Mouse (Mus musculus) CH12.LX (cell line): Measurements from ENCODE around the gene Plin3. TPM values are rescaled to one million over a fixed set of nuclear protein-coding genes. Genes with fewer than 3 reads are reported as not detected.

Experiments
- DNase-seq: peaks from one replicate; pipeline ENCODE4 v3.0.0-alpha.2; 2013; ENCODE audit errors: extremely low read depth
- H3K27ac ChIP-seq: 2 replicates; pipeline ENCODE4 v1.5.1; 2012; ENCODE audit warnings: low read depth, mild to moderate bottlenecking, control low read depth, moderate library complexity; ENCODE audit not compliant: insufficient read depth
- H3K27me3 ChIP-seq: replicated peaks from 2 replicates; pipeline ENCODE3; 2012; ENCODE audit warnings: inconsistent platforms
- H3K36me3 ChIP-seq, 2 experiments: replicated peaks in 1 of 2; 2 replicates each; pipeline versions ENCODE3 to v1.6.1; 2012; ENCODE audit warnings: inconsistent platforms in 1 of 2, low read length in 1 of 2, mild to moderate bottlenecking in 1 of 2, mixed read lengths in 1 of 2, moderate library complexity in 1 of 2; ENCODE audit not compliant: control insufficient read depth in 1 of 2, insufficient read depth in 1 of 2
- H3K4me1 ChIP-seq, 2 experiments: 2 replicates each; pipeline ENCODE4 v1.6.1; 2012; ENCODE audit warnings: inconsistent platforms in 1 of 2, moderate library complexity in 1 of 2; ENCODE audit not compliant: insufficient read depth in 2 of 2, control insufficient read depth in 1 of 2
- H3K4me2 ChIP-seq: 2 replicates; pipeline ENCODE4 v1.6.1; 2012; ENCODE audit warnings: low read depth, mild to moderate bottlenecking, control low read depth; ENCODE audit not compliant: poor library complexity, insufficient read depth, severe bottlenecking
- H3K4me3 ChIP-seq, 3 experiments: fragments of 150-350 bp in 1 of 3; sonication (generic) in 1 of 3; replicated peaks in 1 of 3; 2 replicates each; pipeline versions ENCODE3 to v1.5.1; 2011 to 2012; ENCODE audit warnings: low read depth in 2 of 3, low read length in 2 of 3, mild to moderate bottlenecking in 2 of 3, moderate library complexity in 2 of 3, control low read depth in 1 of 3, improper control_type of control experiment in 1 of 3, inconsistent platforms in 1 of 3, mixed read lengths in 1 of 3; ENCODE audit not compliant: poor library complexity in 1 of 3
- H3K79me2 ChIP-seq: replicated peaks from 2 replicates; pipeline ENCODE4 v1.6.1; 2012; ENCODE audit warnings: mild to moderate bottlenecking, moderate library complexity; ENCODE audit not compliant: control insufficient read depth, poor library complexity, insufficient read depth, severe bottlenecking; ENCODE audit errors: extremely low read depth
- H3K9ac ChIP-seq: 2 replicates; pipeline ENCODE4 v1.6.1; 2012; ENCODE audit warnings: low read depth, mild to moderate bottlenecking, control low read depth, moderate library complexity; ENCODE audit not compliant: insufficient read depth
- H3K9me3 ChIP-seq: replicated peaks from 2 replicates; pipeline ENCODE3; 2012; ENCODE audit warnings: low read length, inconsistent platforms, mixed read lengths
- BHLHE40 ChIP-seq: IDR thresholded peaks from 2 replicates; pipeline ENCODE4 v1.6.1; 2011; ENCODE audit warnings: mild to moderate bottlenecking, low read depth, low read length, improper control_type of control experiment
- CHD2 ChIP-seq: IDR thresholded peaks from 2 replicates; pipeline ENCODE4 v1.6.1; 2011; ENCODE audit warnings: low read length, improper control_type of control experiment
- CTCF ChIP-seq, 2 experiments: IDR thresholded peaks in 1 of 2; conservative IDR thresholded peaks in 1 of 2; 2 replicates each; pipeline ENCODE4 v1.5.1; 2011 to 2012; ENCODE audit warnings: low read depth in 2 of 2, low read length in 2 of 2, improper control_type of control experiment in 1 of 2, inconsistent platforms in 1 of 2, mild to moderate bottlenecking in 1 of 2, moderate library complexity in 1 of 2
- ELF1 ChIP-seq: IDR thresholded peaks from 2 replicates; pipeline ENCODE4 v1.6.1; 2014; ENCODE audit warnings: low read depth, mild to moderate bottlenecking, inconsistent platforms, low read length, improper control_type of control experiment
- ETS1 ChIP-seq: conservative IDR thresholded peaks from 2 replicates; pipeline ENCODE4 v1.6.1; 2012; ENCODE audit warnings: low read depth, mild to moderate bottlenecking, inconsistent platforms, low read length, improper control_type of control experiment, moderate library complexity
- HCFC1 ChIP-seq: IDR thresholded peaks from 2 replicates; pipeline ENCODE4 v1.6.1; 2012; ENCODE audit warnings: low read depth, mild to moderate bottlenecking, inconsistent platforms, low read length, improper control_type of control experiment
- IRF4 ChIP-seq: IDR thresholded peaks from 2 replicates; pipeline ENCODE4 v1.6.1; 2014; ENCODE audit warnings: low read depth, mild to moderate bottlenecking, inconsistent platforms, low read length, improper control_type of control experiment
- JUN ChIP-seq: IDR thresholded peaks from 2 replicates; pipeline ENCODE4 v1.6.1; 2011; ENCODE audit warnings: low read depth, mild to moderate bottlenecking, low read length, improper control_type of control experiment, moderate library complexity; ENCODE audit not compliant: insufficient read depth
- JUND ChIP-seq: conservative IDR thresholded peaks from 2 replicates; pipeline ENCODE4 v1.6.1; 2011; ENCODE audit warnings: low read depth, low read length, improper control_type of control experiment
- MAFK ChIP-seq: IDR thresholded peaks from 2 replicates; pipeline ENCODE4 v1.6.1; 2011; ENCODE audit warnings: low read length, improper control_type of control experiment; ENCODE audit not compliant: insufficient replicate concordance
- MAX ChIP-seq: IDR thresholded peaks from 2 replicates; pipeline ENCODE4 v1.6.1; 2011; ENCODE audit warnings: low read length, improper control_type of control experiment
- MAZ ChIP-seq: IDR thresholded peaks from 2 replicates; pipeline ENCODE4 v1.6.1; 2012; ENCODE audit warnings: low read depth, mild to moderate bottlenecking, inconsistent platforms, low read length, improper control_type of control experiment, moderate library complexity
- MEF2A ChIP-seq: IDR thresholded peaks from 2 replicates; pipeline ENCODE4 v1.6.1; 2014; ENCODE audit warnings: low read depth, mild to moderate bottlenecking, inconsistent platforms, low read length, improper control_type of control experiment, borderline replicate concordance
- MYC ChIP-seq: IDR thresholded peaks from 2 replicates; pipeline ENCODE4 v1.6.1; 2011; ENCODE audit warnings: low read depth, mild to moderate bottlenecking, improper control_type of control experiment, low read length
- NELFE ChIP-seq: IDR thresholded peaks from 2 replicates; pipeline ENCODE4 v1.6.1; 2011; ENCODE audit warnings: low read depth, low read length, improper control_type of control experiment
- NRF1 ChIP-seq: IDR thresholded peaks from 2 replicates; pipeline ENCODE4 v1.6.1; 2014; ENCODE audit warnings: low read depth, mild to moderate bottlenecking, inconsistent platforms, low read length, improper control_type of control experiment, moderate library complexity
- POLR2A ChIP-seq: IDR thresholded peaks from 2 replicates; pipeline ENCODE4 v1.6.1; 2011; ENCODE audit warnings: low read depth, mild to moderate bottlenecking, improper control_type of control experiment, low read length
- RAD21 ChIP-seq: IDR thresholded peaks from 2 replicates; pipeline ENCODE4 v1.6.1; 2011; ENCODE audit warnings: low read depth, mild to moderate bottlenecking, low read length, improper control_type of control experiment, moderate library complexity
- RCOR1 ChIP-seq: conservative IDR thresholded peaks from 2 replicates; pipeline ENCODE4 v1.6.1; 2012; ENCODE audit warnings: low read depth, mild to moderate bottlenecking, inconsistent platforms, low read length, improper control_type of control experiment
- SMC3 ChIP-seq: IDR thresholded peaks from 2 replicates; pipeline ENCODE4 v1.6.1; 2011; ENCODE audit warnings: low read depth, low read length, improper control_type of control experiment
- TBP ChIP-seq: conservative IDR thresholded peaks from 2 replicates; pipeline ENCODE4 v1.6.1; 2011; ENCODE audit warnings: low read depth, low read length, improper control_type of control experiment
- TCF12 ChIP-seq: IDR thresholded peaks from 2 replicates; pipeline ENCODE4 v1.6.1; 2014; ENCODE audit warnings: low read depth, mild to moderate bottlenecking, inconsistent platforms, low read length, improper control_type of control experiment
- UBTF ChIP-seq: IDR thresholded peaks from 2 replicates; pipeline ENCODE4 v1.6.1; 2012; ENCODE audit warnings: low read depth, mild to moderate bottlenecking, inconsistent platforms, low read length, improper control_type of control experiment, moderate library complexity
- USF2 ChIP-seq: conservative IDR thresholded peaks from 2 replicates; pipeline ENCODE4 v1.6.1; 2011; ENCODE audit warnings: low read depth, low read length, improper control_type of control experiment
- ZC3H11A ChIP-seq: IDR thresholded peaks from 2 replicates; pipeline ENCODE4 v1.6.1; 2012; ENCODE audit warnings: low read depth, mild to moderate bottlenecking, inconsistent platforms, low read length, improper control_type of control experiment
- ZMIZ1 ChIP-seq: IDR thresholded peaks from 2 replicates; pipeline ENCODE4 v1.6.1; 2012; ENCODE audit warnings: low read depth, mild to moderate bottlenecking, inconsistent platforms, low read length, improper control_type of control experiment
- dilution Hi-C: fragments of 300-500 bp; cut with MboI; formaldehyde crosslinking; loops from 2 replicates; pipeline ENCODE4 v1.14.3; 2020; ENCODE audit warnings: low sequenced_read_pairs; ENCODE audit not compliant: extremely low pct_unique_long_range_greater_than_20kb, extremely low pct_ligation_motif_present
- in situ Hi-C: fragments of 300-500 bp; cut with MboI; formaldehyde crosslinking; loops from 3 replicates; pipeline ENCODE4 v1.14.3; 2019; ENCODE audit warnings: low sequenced_read_pairs, low pct_ligation_motif_present, low pct_unique_long_range_greater_than_20kb, mixed read lengths
- polyA plus RNA-seq: library from polyadenylated mRNA; unstranded; fragments of >175 nt; gene quantifications from 2 replicates; pipeline ENCODE4 v1.2.1, GENCODE M21; 2012; ENCODE audit warnings: low read depth; ENCODE audit not compliant: insufficient read length
- total RNA-seq, 2 experiments: library from RNA; depleted of rRNA; stranded (reverse); fragments of 300-350 nt in 1 of 2; fragments of >200 nt in 1 of 2; gene quantifications; 2 replicates each; pipeline ENCODE4 v1.2.3; 2012 to 2014

The Plin3 gene
- total and polyA plus RNA-seq, 3 experiments = 17.3 to 23.3 (median 18.5) TPM

DNA sequence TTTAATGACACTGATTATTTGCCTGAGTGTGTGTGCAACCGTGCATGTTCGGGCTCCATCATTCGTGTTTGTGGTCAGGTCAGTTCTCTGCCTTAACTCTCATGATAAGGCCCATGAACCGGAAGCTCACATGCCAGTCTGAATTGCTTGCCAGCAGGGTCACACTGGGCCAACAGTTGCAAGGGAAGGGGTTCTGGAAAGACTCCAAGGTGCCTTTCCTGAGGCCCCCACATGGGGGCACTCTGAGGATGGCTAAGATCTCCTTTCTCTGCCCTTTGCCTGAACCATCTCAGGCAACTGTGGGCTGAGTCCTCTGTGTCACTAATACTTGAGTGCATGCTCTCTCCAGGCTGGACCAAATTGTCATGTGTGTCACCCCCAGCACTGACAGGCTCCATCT, 44.5 kb upstream of the Plin3 start:
- peaks cover 24 to 51% of the 10 kb centered on the region in 2 experiments for H3K4me1 ChIP-seq

DNA sequence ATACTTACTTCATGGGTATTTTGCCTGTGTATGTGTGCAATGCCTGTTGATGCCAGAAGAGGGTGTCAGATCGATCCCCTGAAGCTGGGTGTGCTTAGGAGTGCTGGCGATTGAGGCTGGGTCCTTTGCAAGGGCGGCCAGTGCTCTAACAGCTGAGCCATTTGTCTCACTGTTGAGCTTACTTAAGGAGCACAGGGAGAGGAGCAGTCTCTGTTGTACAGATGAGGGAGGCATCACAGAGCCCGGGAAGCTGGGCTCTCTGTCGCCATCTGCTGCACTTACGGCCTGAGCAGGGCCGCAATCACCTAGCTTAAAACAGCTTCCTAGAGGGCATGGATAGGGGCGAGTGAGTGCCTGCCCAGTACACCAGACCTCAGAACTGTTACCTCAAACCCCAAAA, 40.3 kb upstream of the Plin3 start:
- peaks cover 0 to 29% of the 10 kb centered on the region in 2 experiments for H3K36me3 ChIP-seq
- no peak overlapping the region for H3K27ac ChIP-seq
- in situ Hi-C loops (no loop called here), dilution Hi-C loops (no loop called here)
- H3K4me1 ChIP-seq = peaks cover 15 to 38% of the 10 kb centered on the region in 2 experiments
- H3K79me2 ChIP-seq = no peaks in the 10 kb centered on the region; the same call in 1 of the 2 replicates
- no peak for DNase-seq
- H3K4me3 ChIP-seq = no peak overlapping the region
- no peaks in the 10 kb centered on the region for H3K9me3 ChIP-seq
- no peak overlapping the region for H3K4me2 ChIP-seq
- TF ChIP-seq CTCF (conservative IDR thresholded peaks at IDR 0.05 in 1 of 2, IDR thresholded peaks at IDR 0.05 in 1 of 2; ENCODE audit: low read depth in 2 of 2, low read length in 2 of 2) (peak; percentile 31 to 57; a peak in 3 of 4 replicates), MAX (no peak), SMC3 (peak; percentile 33), MEF2A (no peak)
- H3K9ac ChIP-seq = no peak overlapping the region
- no peaks in the 10 kb centered on the region for H3K27me3 ChIP-seq

More for the DNA sequence above, 44.5 kb upstream of the Plin3 start:
- Histone ChIP-seq H3K9me3 (no peaks in the 10 kb centered on the region), H3K36me3 (peaks cover 0 to 23% of the 10 kb centered on the region in 2 experiments), H3K27ac (no peak overlapping the region), H3K27me3 (no peaks in the 10 kb centered on the region), H3K79me2 (no peaks in the 10 kb centered on the region), H3K9ac (no peak overlapping the region), H3K4me3 (no peak overlapping the region), H3K4me2 (no peak overlapping the region)
- dilution Hi-C loops = no loop called here
- in situ Hi-C loops = no loop called here
- TF ChIP-seq IRF4 (peak; percentile 34; the same call in 1 of the 2 replicates), ELF1 (peak; percentile 19; the same call in 1 of the 2 replicates), ETS1 (no peak), MYC (no peak), CHD2 (no peak), RAD21 (peak; percentile 73), MEF2A (no peak), JUN (no peak), TBP (no peak), MAFK (no peak), JUND (no peak), SMC3 (peak; percentile 72), POLR2A (no peak), USF2 (no peak), NRF1 (no peak), ZMIZ1 (no peak), TCF12 (no peak), RCOR1 (no peak), MAZ (0 out of 2 replicates have a peak, but pooled peaks have one; percentile 31), UBTF (no peak), NELFE (no peak), HCFC1 (no peak), CTCF (conservative IDR thresholded peaks at IDR 0.05 in 1 of 2, IDR thresholded peaks at IDR 0.05 in 1 of 2; ENCODE audit: low read depth in 2 of 2, low read length in 2 of 2) (peak; percentile 67 to 84), BHLHE40 (0 out of 2 replicates have a peak, but pooled peaks have one; percentile 3), ZC3H11A (no peak)
- DNase-seq = peak; percentile 65
